29 mouse cellular contexts compared by ENCODE assay signal in the genomic region with DNA sequence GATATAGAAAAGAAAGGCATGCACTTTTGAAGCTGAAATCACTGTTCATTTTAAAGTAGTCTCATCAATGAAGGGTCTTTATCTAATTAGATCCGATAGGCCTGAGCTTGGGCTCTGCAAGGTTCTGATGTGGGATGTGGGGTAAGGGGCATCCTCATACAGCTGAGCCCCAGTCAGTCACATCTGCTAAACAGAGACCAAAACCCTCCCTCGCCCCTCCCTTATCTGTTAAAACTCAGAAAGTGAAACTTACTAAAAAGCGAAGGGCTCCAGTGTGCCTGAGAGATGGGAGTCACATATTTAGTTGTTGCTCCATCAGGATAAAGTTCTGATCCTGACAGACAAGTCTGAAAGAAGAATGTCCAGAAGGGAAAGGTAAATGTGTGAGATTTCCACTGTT. TPM values are rescaled to one million over a fixed set of nuclear protein-coding genes. Genes with fewer than 3 reads are reported as not detected.
A peak's percentile ranks its signal among the peaks of the same experiment; 100 is the strongest.
DNase-seq lines count a peak whose midpoint lies in the region; ATAC-seq and TF ChIP-seq lines count a peak whose summit lies in the region.
"Had no signal": no experiment of that assay in that cellular context is flagged by ENCODE, and none has a peak within 500 bp of the region (broad histone marks: within the 10 kb centered on the region; RNA-seq: fewer than 3 reads in every experiment).

No protein-coding gene starts in this region.

- H3K27ac ChIP-seq in heart, embryonic 10.5 days: peak overlapping the region; percentile 36
- peak overlapping the region; percentile 72 for H3K27ac ChIP-seq in kidney, embryonic 14.5 days (ENCODE audit: low read depth, low read length)
- peak overlapping the region; percentile 5; the same call in 1 of the 2 replicates for H3K27ac ChIP-seq in liver, postnatal 0 days (ENCODE audit: low read depth)
- no peak overlapping the region for H3K27ac ChIP-seq in midbrain, embryonic 11.5 days (ENCODE audit: low read depth, low read length)
- H3K27ac ChIP-seq in midbrain, embryonic 13.5 days: no peak overlapping the region
- H3K27ac ChIP-seq: forebrain, embryonic 13.5 days; hindbrain, embryonic 10.5 days; intestine, embryonic 15.5 days; limb, embryonic 12.5 days; liver, embryonic 15.5 days; midbrain, embryonic 15.5 days; neural tube, embryonic 12.5 days had no signal

- no peaks in the 10 kb centered on the region for H3K36me3 ChIP-seq in heart, embryonic 10.5 days
- H3K36me3 ChIP-seq in kidney, embryonic 14.5 days (ENCODE audit: control insufficient read depth, insufficient read depth, low read length): no peaks in the 10 kb centered on the region
- no peaks in the 10 kb centered on the region for H3K36me3 ChIP-seq in liver, postnatal 0 days (replicated peaks; ENCODE audit: insufficient read depth, low read length)
- H3K36me3 ChIP-seq in midbrain, embryonic 11.5 days (ENCODE audit: control insufficient read depth, insufficient read depth, low read length): no peaks in the 10 kb centered on the region
- H3K36me3 ChIP-seq in midbrain, embryonic 13.5 days: no peaks in the 10 kb centered on the region
- H3K36me3 ChIP-seq: hindbrain, embryonic 10.5 days; intestine, embryonic 15.5 days; limb, embryonic 12.5 days; liver, embryonic 15.5 days; midbrain, embryonic 15.5 days; neural tube, embryonic 12.5 days had no signal

- WGBS in heart, embryonic 10.5 days: 51% methylated on average over 3 of the region's 3 CpGs
- 66% methylated on average over 3 of the region's 3 CpGs for WGBS in kidney, embryonic 14.5 days
- 64% methylated on average over 3 of the region's 3 CpGs for WGBS in liver, postnatal 0 days (ENCODE audit: insufficient replicate concordance)
- 82% methylated on average over 3 of the region's 3 CpGs for WGBS in midbrain, embryonic 11.5 days
- 83% methylated on average over 3 of the region's 3 CpGs for WGBS in midbrain, embryonic 13.5 days

- no peak for TF ChIP-seq EP300 in liver, postnatal 0 days (IDR thresholded peaks at IDR 0.05; ENCODE audit: low read depth)

- no peak overlapping the region for H3K4me2 ChIP-seq in kidney, embryonic 14.5 days (replicated peaks; ENCODE audit: low read depth, low read length)
- no peak overlapping the region for H3K4me2 ChIP-seq in liver, postnatal 0 days (ENCODE audit: low read depth, low read length)
- H3K4me2 ChIP-seq in midbrain, embryonic 11.5 days: no peak overlapping the region
- H3K4me2 ChIP-seq in midbrain, embryonic 13.5 days (replicated peaks): no peak overlapping the region
- H3K4me2 ChIP-seq: forebrain, embryonic 13.5 days; intestine, embryonic 15.5 days; limb, embryonic 12.5 days; liver, embryonic 15.5 days; midbrain, embryonic 15.5 days; neural tube, embryonic 12.5 days had no signal

- TF ChIP-seq CTCF in liver, postnatal 0 days (IDR thresholded peaks at IDR 0.05; ENCODE audit: low read depth): no peak

- H3K9me3 ChIP-seq in heart, embryonic 10.5 days: no peaks in the 10 kb centered on the region
- no peaks in the 10 kb centered on the region for H3K9me3 ChIP-seq in kidney, embryonic 14.5 days (ENCODE audit: control insufficient read depth, low read length)
- no peaks in the 10 kb centered on the region for H3K9me3 ChIP-seq in liver, postnatal 0 days (ENCODE audit: low read length)
- H3K9me3 ChIP-seq in midbrain, embryonic 11.5 days (ENCODE audit: control insufficient read depth, low read length): no peaks in the 10 kb centered on the region
- no peaks in the 10 kb centered on the region for H3K9me3 ChIP-seq in midbrain, embryonic 13.5 days
- H3K9me3 ChIP-seq: forebrain, embryonic 13.5 days; hindbrain, embryonic 10.5 days; intestine, embryonic 15.5 days; limb, embryonic 12.5 days; liver, embryonic 15.5 days; megakaryocyte, embryonic 14.5 days; midbrain, embryonic 15.5 days; neural tube, embryonic 12.5 days had no signal

- DNase-seq in heart, embryonic 10.5 days (ENCODE audit: low spot score): no peak
- no peak for DNase-seq in heart, postnatal 4 days
- no peak for DNase-seq in kidney, postnatal 14 days
- no peak for DNase-seq in liver, postnatal 0 days
- DNase-seq in liver: no peak
- peak; percentile 64 for DNase-seq in midbrain, embryonic 11.5 days (ENCODE audit: low spot score, missing footprints)
- DNase-seq: adrenal gland, postnatal 25 days; cerebellum, adult 9-10 months; right cerebral cortex, postnatal 14 days had no signal

- no peak for ATAC-seq in kidney, embryonic 14.5 days (ENCODE audit: low FRiP score, low TSS enrichment)
- ATAC-seq in liver, postnatal 0 days: no peak
- no peak for ATAC-seq in midbrain, embryonic 11.5 days (ENCODE audit: low FRiP score)
- ATAC-seq in midbrain, embryonic 13.5 days: no peak
- ATAC-seq: forebrain, embryonic 13.5 days; hindbrain, embryonic 16.5 days; midbrain, embryonic 15.5 days had no signal

- no peaks in the 10 kb centered on the region for H3K27me3 ChIP-seq in heart, embryonic 10.5 days (ENCODE audit: insufficient read depth, poor library complexity, severe bottlenecking)
- no peaks in the 10 kb centered on the region for H3K27me3 ChIP-seq in kidney, embryonic 14.5 days (ENCODE audit: control insufficient read depth, insufficient read depth, low read length)
- H3K27me3 ChIP-seq in liver, postnatal 0 days (ENCODE audit: insufficient read depth, low read length): no peaks in the 10 kb centered on the region
- no peaks in the 10 kb centered on the region for H3K27me3 ChIP-seq in midbrain, embryonic 11.5 days (ENCODE audit: control insufficient read depth, insufficient read depth, low read length)
- no peaks in the 10 kb centered on the region for H3K27me3 ChIP-seq in midbrain, embryonic 13.5 days
- H3K27me3 ChIP-seq: forebrain, embryonic 13.5 days; intestine, embryonic 15.5 days; limb, embryonic 12.5 days; liver, embryonic 15.5 days; megakaryocyte, embryonic 14.5 days; midbrain, embryonic 15.5 days; neural tube, embryonic 12.5 days had no signal

- peaks cover 5% of the 10 kb centered on the region for H3K4me1 ChIP-seq in heart, embryonic 10.5 days
- H3K4me1 ChIP-seq in kidney, embryonic 14.5 days (ENCODE audit: control insufficient read depth, insufficient read depth, low read length): peaks cover 13% of the 10 kb centered on the region
- no peaks in the 10 kb centered on the region for H3K4me1 ChIP-seq in liver, postnatal 0 days (ENCODE audit: insufficient read depth)
- no peaks in the 10 kb centered on the region for H3K4me1 ChIP-seq in midbrain, embryonic 11.5 days (ENCODE audit: control insufficient read depth, insufficient read depth, low read length)
- H3K4me1 ChIP-seq in midbrain, embryonic 13.5 days (replicated peaks): 0 out of 2 replicates have a peak, but pooled peaks cover 2% of the 10 kb centered on the region
- H3K4me1 ChIP-seq: liver, embryonic 15.5 days had no signal

- H3K4me3 ChIP-seq in heart, embryonic 10.5 days: no peak overlapping the region
- H3K4me3 ChIP-seq in kidney, embryonic 14.5 days (ENCODE audit: low read length): no peak overlapping the region
- H3K4me3 ChIP-seq in liver, postnatal 0 days (ENCODE audit: low read depth, low read length): no peak overlapping the region
- H3K4me3 ChIP-seq in midbrain, embryonic 11.5 days (ENCODE audit: low read depth, low read length): no peak overlapping the region
- no peak overlapping the region for H3K4me3 ChIP-seq in midbrain, embryonic 13.5 days (replicated peaks)
- H3K4me3 ChIP-seq: forebrain, embryonic 13.5 days; hindbrain, embryonic 10.5 days; intestine, embryonic 15.5 days; limb, embryonic 12.5 days; liver, embryonic 15.5 days; megakaryocyte, embryonic 14.5 days; midbrain, embryonic 15.5 days; neural tube, embryonic 12.5 days had no signal

- no peak overlapping the region for H3K9ac ChIP-seq in kidney, embryonic 14.5 days (ENCODE audit: low read depth, low read length)
- H3K9ac ChIP-seq in liver, postnatal 0 days (replicated peaks): no peak overlapping the region
- no peak overlapping the region for H3K9ac ChIP-seq in midbrain, embryonic 11.5 days (ENCODE audit: low read length)
- no peak overlapping the region for H3K9ac ChIP-seq in midbrain, embryonic 13.5 days (replicated peaks)
- H3K9ac ChIP-seq: forebrain, embryonic 13.5 days; intestine, embryonic 15.5 days; limb, embryonic 12.5 days; liver, embryonic 15.5 days; midbrain, embryonic 15.5 days; neural tube, embryonic 12.5 days had no signal

RNA-seq across cellular contexts. Expression of a gene that starts 38.9 kb away (rescaled TPM):
- polyA plus RNA-seq in heart, embryonic 10.5 days (2016; fragmentation: Nextera tagmentation; extraction: Ambion mirVana): not detected in 2 replicates
- total RNA-seq in heart, postnatal 4 days (2021): not detected
- 0.10 TPM in 1 of 2 replicates, not detected in the other for polyA plus RNA-seq in kidney, embryonic 14.5 days (2014; fragmentation: Nextera tagmentation; extraction: Ambion mirVana)
- not detected in 2 replicates for polyA plus RNA-seq in liver, postnatal 0 days (2015; fragmentation: Nextera tagmentation; extraction: Ambion mirVana)
- polyA plus RNA-seq in midbrain, embryonic 11.5 days (2014; fragmentation: Nextera tagmentation; extraction: Ambion mirVana): 0.07 TPM in 1 of 2 replicates, not detected in the other
- polyA plus RNA-seq in midbrain, embryonic 13.5 days (2015; fragmentation: Nextera tagmentation; extraction: Ambion mirVana): not detected in 2 replicates
- total RNA-seq: adrenal gland, postnatal 25 days; ES-E14; gastrocnemius, adult 8-10 months; granulocyte monocyte progenitor cell, adult 5-6 weeks; left cerebral cortex, postnatal 14 days had no signal
- polyA plus RNA-seq: brain, embryonic 14.5 days; embryonic facial prominence, embryonic 14.5 days; forebrain, embryonic 13.5 days; frontal cortex, adult 2 months; hindbrain, embryonic 16.5 days; intestine, embryonic 15.5 days; limb, embryonic 12.5 days; liver, embryonic 15.5 days; midbrain, embryonic 15.5 days; neural tube, embryonic 12.5 days; testis, adult 2 months; urinary bladder, adult 2 months had no signal

Comparison
In these comparisons a context has a peak if more than half of its experiments do, and no peak if none do; other contexts are left out.
1. H3K27ac ChIP-seq: peak in heart, embryonic 10.5 days (single experiment), kidney, embryonic 14.5 days (single experiment) and liver, postnatal 0 days (single experiment); none in midbrain, embryonic 11.5 days (single experiment) and midbrain, embryonic 13.5 days (single experiment).